Comparison of ENCODE assay signal across 21 mouse cellular contexts in genomic region chr13:35786726-35787399, GRCm38 (mm10).
DNase-seq lines count a peak whose midpoint lies in the region; ATAC-seq and TF ChIP-seq lines count a peak whose summit lies in the region.
"Had no signal": no experiment of that assay in that cellular context is flagged by ENCODE, and none has a peak within 500 bp of the region (broad histone marks: within the 10 kb centered on the region; RNA-seq: fewer than 3 reads in every experiment).

No protein-coding gene starts in this region.

- no peak for TF ChIP-seq CTCF in liver, postnatal 0 days (IDR thresholded peaks at IDR 0.05; ENCODE audit: low read depth)

- DNase-seq in frontal cortex, postnatal 25 days (ENCODE audit: low spot score in 2 of 2): no peak
- no peak for DNase-seq in liver, embryonic 11.5 days (ENCODE audit: low spot score)
- DNase-seq in liver, postnatal 0 days: no peak
- DNase-seq: adrenal gland, postnatal 36 days; B cell, adult 2 months; cerebellum, adult 8-10 months; gastrocnemius, postnatal 36 days; thymus, adult 18-20 months; thymus, postnatal 4 days had no signal

- peak; percentile 44; the same call in 1 of the 2 replicates for ATAC-seq in frontal cortex, adult (ENCODE audit: low TSS enrichment)
- ATAC-seq in liver, embryonic 11.5 days (replicated peaks; ENCODE audit: low FRiP score): peak; percentile 77
- ATAC-seq in liver, postnatal 0 days: no peak
- peak; percentile 43; the same call in 1 of the 2 replicates for ATAC-seq in forebrain, embryonic 16.5 days
- ATAC-seq in megakaryocyte-erythroid progenitor cell, adult 5-6 weeks (replicated peaks; ENCODE audit: low FRiP score, low TSS enrichment, poor library complexity, severe bottlenecking): peak; percentile 48
- ATAC-seq in hindbrain, embryonic 13.5 days (ENCODE audit: low FRiP score): no peak
- ATAC-seq: intestine, postnatal 0 days; lung, postnatal 0 days; midbrain, embryonic 13.5 days had no signal

- H3K4me3 ChIP-seq in liver, embryonic 11.5 days (ENCODE audit: low read depth, low read length): no peak overlapping the region
- H3K4me3 ChIP-seq in liver, postnatal 0 days (ENCODE audit: low read depth, low read length): no peak overlapping the region
- H3K4me3 ChIP-seq in forebrain, embryonic 16.5 days (replicated peaks; ENCODE audit: low read length): no peak overlapping the region
- H3K4me3 ChIP-seq in hindbrain, embryonic 13.5 days: no peak overlapping the region
- H3K4me3 ChIP-seq: hindbrain, embryonic 15.5 days; layer of hippocampus, adult 2 months; limb, embryonic 15.5 days; midbrain, embryonic 13.5 days; neural tube, embryonic 13.5 days had no signal

- H3K4me1 ChIP-seq in liver, embryonic 11.5 days (replicated peaks; ENCODE audit: control insufficient read depth, insufficient read depth, low read length): peaks cover 45% of the 10 kb centered on the region
- H3K4me1 ChIP-seq in liver, postnatal 0 days (ENCODE audit: insufficient read depth): peaks cover 37% of the 10 kb centered on the region
- peaks cover 4% of the 10 kb centered on the region; the same call in 1 of the 2 replicates for H3K4me1 ChIP-seq in forebrain, embryonic 16.5 days (replicated peaks; ENCODE audit: control insufficient read depth, insufficient read depth, low read length)
- H3K4me1 ChIP-seq in hindbrain, embryonic 13.5 days (replicated peaks): peaks cover 16% of the 10 kb centered on the region
- H3K4me1 ChIP-seq: hindbrain, embryonic 15.5 days had no signal

- H3K36me3 ChIP-seq in liver, embryonic 11.5 days (ENCODE audit: control insufficient read depth, insufficient read depth, low read length): no peaks in the 10 kb centered on the region
- H3K36me3 ChIP-seq in liver, postnatal 0 days (replicated peaks; ENCODE audit: insufficient read depth, low read length): no peaks in the 10 kb centered on the region
- no peaks in the 10 kb centered on the region for H3K36me3 ChIP-seq in forebrain, embryonic 16.5 days (ENCODE audit: control insufficient read depth, insufficient read depth)
- no peaks in the 10 kb centered on the region for H3K36me3 ChIP-seq in hindbrain, embryonic 13.5 days
- H3K36me3 ChIP-seq: hindbrain, embryonic 15.5 days; limb, embryonic 15.5 days; midbrain, embryonic 13.5 days; neural tube, embryonic 13.5 days had no signal

- WGBS in liver, embryonic 11.5 days: 76% methylated on average over 6 of the region's 6 CpGs
- 80% methylated on average over 6 of the region's 6 CpGs for WGBS in liver, postnatal 0 days (ENCODE audit: insufficient replicate concordance)
- WGBS in forebrain, embryonic 16.5 days: 74% methylated on average over 6 of the region's 6 CpGs
- WGBS in hindbrain, embryonic 13.5 days: 91% methylated on average over 6 of the region's 6 CpGs

- no peak overlapping the region for H3K9ac ChIP-seq in liver, embryonic 11.5 days (ENCODE audit: low read depth, low read length)
- no peak overlapping the region for H3K9ac ChIP-seq in liver, postnatal 0 days (replicated peaks)
- H3K9ac ChIP-seq in forebrain, embryonic 16.5 days (replicated peaks; ENCODE audit: low read depth, low read length): no peak overlapping the region
- H3K9ac ChIP-seq in hindbrain, embryonic 13.5 days: no peak overlapping the region
- H3K9ac ChIP-seq: hindbrain, embryonic 15.5 days; limb, embryonic 15.5 days; midbrain, embryonic 13.5 days; neural tube, embryonic 13.5 days had no signal

- peak overlapping the region; percentile 35; the same call in 1 of the 2 replicates for H3K27ac ChIP-seq in liver, embryonic 11.5 days (ENCODE audit: low read depth, low read length)
- H3K27ac ChIP-seq in liver, postnatal 0 days (ENCODE audit: low read depth): no peak overlapping the region
- no peak overlapping the region for H3K27ac ChIP-seq in forebrain, embryonic 16.5 days (ENCODE audit: low read length)
- H3K27ac ChIP-seq in hindbrain, embryonic 13.5 days: no peak overlapping the region
- H3K27ac ChIP-seq: hindbrain, embryonic 15.5 days; kidney, postnatal 0 days; layer of hippocampus, adult 2 months; limb, embryonic 15.5 days; midbrain, embryonic 13.5 days; neural tube, embryonic 13.5 days had no signal

- no peak for TF ChIP-seq EP300 in liver, postnatal 0 days (IDR thresholded peaks at IDR 0.05; ENCODE audit: low read depth)

- H3K27me3 ChIP-seq in liver, embryonic 11.5 days (replicated peaks; ENCODE audit: control insufficient read depth, insufficient read depth, low read length): no peaks in the 10 kb centered on the region
- H3K27me3 ChIP-seq in liver, postnatal 0 days (ENCODE audit: insufficient read depth, low read length): no peaks in the 10 kb centered on the region
- no peaks in the 10 kb centered on the region for H3K27me3 ChIP-seq in forebrain, embryonic 16.5 days (replicated peaks; ENCODE audit: control insufficient read depth, insufficient read depth, low read length)
- H3K27me3 ChIP-seq in hindbrain, embryonic 13.5 days: no peaks in the 10 kb centered on the region
- H3K27me3 ChIP-seq: hindbrain, embryonic 15.5 days; limb, embryonic 15.5 days; midbrain, embryonic 13.5 days; neural tube, embryonic 13.5 days had no signal

- H3K4me2 ChIP-seq in liver, embryonic 11.5 days: peak overlapping the region; percentile 24
- no peak overlapping the region for H3K4me2 ChIP-seq in liver, postnatal 0 days (ENCODE audit: low read depth, low read length)
- H3K4me2 ChIP-seq in forebrain, embryonic 16.5 days (ENCODE audit: low read length): no peak overlapping the region
- H3K4me2 ChIP-seq in hindbrain, embryonic 13.5 days: no peak overlapping the region
- H3K4me2 ChIP-seq: hindbrain, embryonic 15.5 days; limb, embryonic 15.5 days; midbrain, embryonic 13.5 days; neural tube, embryonic 13.5 days had no signal

- no peaks in the 10 kb centered on the region for H3K9me3 ChIP-seq in liver, embryonic 11.5 days (ENCODE audit: control insufficient read depth, low read length)
- no peaks in the 10 kb centered on the region for H3K9me3 ChIP-seq in liver, postnatal 0 days (ENCODE audit: low read length)
- no peaks in the 10 kb centered on the region for H3K9me3 ChIP-seq in forebrain, embryonic 16.5 days (ENCODE audit: control insufficient read depth, low read length)
- no peaks in the 10 kb centered on the region for H3K9me3 ChIP-seq in hindbrain, embryonic 13.5 days
- H3K9me3 ChIP-seq: hindbrain, embryonic 15.5 days; limb, embryonic 15.5 days; midbrain, embryonic 13.5 days; neural tube, embryonic 13.5 days had no signal

Comparison
In these comparisons a context has a peak if more than half of its experiments do, and no peak if none do; other contexts are left out.
1. ATAC-seq: peak in frontal cortex, adult (single experiment), liver, embryonic 11.5 days (single experiment), forebrain, embryonic 16.5 days (single experiment) and megakaryocyte-erythroid progenitor cell, adult 5-6 weeks (single experiment); none in liver, postnatal 0 days (single experiment) and hindbrain, embryonic 13.5 days (single experiment).